Mouse (Mus musculus): ENCODE results near the gene Creg1. TPM values are rescaled to one million over a fixed set of nuclear protein-coding genes. Genes with fewer than 3 reads are reported as not detected.

The Creg1 gene
- polyA plus RNA-seq, 1 experiment from 2014 or later = 289 TPM

DNA sequence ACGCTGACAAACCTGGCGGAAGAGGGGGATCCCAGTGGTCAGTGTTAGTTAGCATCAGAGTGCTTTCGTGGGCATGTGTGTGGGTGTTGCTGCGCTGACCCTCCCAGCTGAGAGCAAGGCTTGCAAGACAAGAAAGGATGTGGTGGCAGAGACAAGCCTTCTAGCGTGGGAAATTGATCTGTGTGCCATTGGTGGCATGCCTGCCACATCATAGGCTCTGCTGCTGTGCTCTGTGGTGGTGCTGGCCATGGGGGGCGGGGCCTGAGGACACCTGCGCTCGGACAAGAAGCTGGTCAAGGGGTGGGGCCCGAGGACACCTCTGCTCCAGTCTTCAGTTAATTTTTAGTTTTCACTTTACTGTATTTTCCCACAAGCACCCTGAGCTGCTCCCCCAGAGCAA is 52.8 kb downstream of the Creg1 start:
- no peak overlapping the region for H3K27ac ChIP-seq (ENCODE audit: low read depth)
- H3K4me2 ChIP-seq (ENCODE audit: low read depth, low read length) = no peak overlapping the region
- 77% methylated on average over 9 of the region's 9 CpGs for WGBS (ENCODE audit: insufficient replicate concordance)
- TF ChIP-seq EP300 (IDR thresholded peaks at IDR 0.05; ENCODE audit: low read depth) (no peak), CTCF (IDR thresholded peaks at IDR 0.05; ENCODE audit: low read depth) (no peak)
- no peaks in the 10 kb centered on the region for H3K9me3 ChIP-seq (ENCODE audit: low read length)
- no peak for DNase-seq
- ATAC-seq = no peak
- no peak overlapping the region for H3K9ac ChIP-seq (replicated peaks)
- no peaks in the 10 kb centered on the region for H3K27me3 ChIP-seq (ENCODE audit: insufficient read depth, low read length)
- peaks cover 29% of the 10 kb centered on the region for H3K4me1 ChIP-seq (ENCODE audit: insufficient read depth)
- H3K4me3 ChIP-seq (ENCODE audit: low read depth, low read length) = no peak overlapping the region
- H3K36me3 ChIP-seq (replicated peaks; ENCODE audit: insufficient read depth, low read length) = no peaks in the 10 kb centered on the region

GRCm38 (mm10) chr1:165817264-165817663 is 53.7 kb downstream of the Creg1 start:
- H3K9me3 ChIP-seq (ENCODE audit: low read length) = no peaks in the 10 kb centered on the region
- H3K27me3 ChIP-seq (ENCODE audit: insufficient read depth, low read length) = no peaks in the 10 kb centered on the region
- ATAC-seq (peak; percentile 60), DNase-seq (peak; percentile 41)
- H3K4me1 ChIP-seq (ENCODE audit: insufficient read depth) = peaks cover 29% of the 10 kb centered on the region
- no peak for TF ChIP-seq EP300 (IDR thresholded peaks at IDR 0.05; ENCODE audit: low read depth)
- no peak for TF ChIP-seq CTCF (IDR thresholded peaks at IDR 0.05; ENCODE audit: low read depth)
- H3K27ac ChIP-seq (ENCODE audit: low read depth) = no peak overlapping the region
- H3K4me3 ChIP-seq (ENCODE audit: low read depth, low read length) = no peak overlapping the region
- no peaks in the 10 kb centered on the region for H3K36me3 ChIP-seq (replicated peaks; ENCODE audit: insufficient read depth, low read length)
- H3K9ac ChIP-seq (replicated peaks) = no peak overlapping the region
- no peak overlapping the region for H3K4me2 ChIP-seq (ENCODE audit: low read depth, low read length)
- 46% methylated on average over 9 of the region's 9 CpGs for WGBS (ENCODE audit: insufficient replicate concordance)

GRCm38 (mm10) chr1:165818145-165818860 is 54.8 kb downstream of the Creg1 start:
- H3K9ac ChIP-seq (replicated peaks) = no peak overlapping the region
- H3K27me3 ChIP-seq (ENCODE audit: insufficient read depth, low read length) = no peaks in the 10 kb centered on the region
- peak; percentile 90 for TF ChIP-seq EP300 (IDR thresholded peaks at IDR 0.05; ENCODE audit: low read depth)
- TF ChIP-seq CTCF (IDR thresholded peaks at IDR 0.05; ENCODE audit: low read depth) = 0 out of 2 replicates have a peak, but pooled peaks have one; percentile 8
- peaks cover 29% of the 10 kb centered on the region for H3K4me1 ChIP-seq (ENCODE audit: insufficient read depth)
- DNase-seq (peak; percentile 54), ATAC-seq (peak; percentile 95)
- peak overlapping the region; percentile 34 for H3K4me2 ChIP-seq (ENCODE audit: low read depth, low read length)
- H3K9me3 ChIP-seq (ENCODE audit: low read length) = no peaks in the 10 kb centered on the region
- no peaks in the 10 kb centered on the region for H3K36me3 ChIP-seq (replicated peaks; ENCODE audit: insufficient read depth, low read length)
- H3K27ac ChIP-seq (ENCODE audit: low read depth) = 0 out of 2 replicates have a peak overlapping the region, but pooled peaks have one; percentile 1
- 48% methylated on average over 8 of the region's 8 CpGs for WGBS (ENCODE audit: insufficient replicate concordance)
- H3K4me3 ChIP-seq (ENCODE audit: low read depth, low read length) = no peak overlapping the region

- H3K27ac ChIP-seq (ENCODE audit: low read depth) = no peak overlapping the region
- no peaks in the 10 kb centered on the region for H3K27me3 ChIP-seq (ENCODE audit: insufficient read depth, low read length)
- peaks cover 29% of the 10 kb centered on the region for H3K4me1 ChIP-seq (ENCODE audit: insufficient read depth)
- H3K9ac ChIP-seq (replicated peaks) = no peak overlapping the region
- no peak for TF ChIP-seq CTCF (IDR thresholded peaks at IDR 0.05; ENCODE audit: low read depth)
- TF ChIP-seq EP300 (IDR thresholded peaks at IDR 0.05; ENCODE audit: low read depth) = no peak
- ATAC-seq = no peak
- no peak overlapping the region for H3K4me3 ChIP-seq (ENCODE audit: low read depth, low read length)
- DNase-seq = no peak
- H3K9me3 ChIP-seq (ENCODE audit: low read length) = no peaks in the 10 kb centered on the region
- no peaks in the 10 kb centered on the region for H3K36me3 ChIP-seq (replicated peaks; ENCODE audit: insufficient read depth, low read length)
- 62% methylated on average over 4 of the region's 4 CpGs for WGBS (ENCODE audit: insufficient replicate concordance)
- H3K4me2 ChIP-seq (ENCODE audit: low read depth, low read length) = no peak overlapping the region
Measured at GRCm38 (mm10) chr1:165819147-165819546, 55.6 kb downstream of the Creg1 start.

DNA sequence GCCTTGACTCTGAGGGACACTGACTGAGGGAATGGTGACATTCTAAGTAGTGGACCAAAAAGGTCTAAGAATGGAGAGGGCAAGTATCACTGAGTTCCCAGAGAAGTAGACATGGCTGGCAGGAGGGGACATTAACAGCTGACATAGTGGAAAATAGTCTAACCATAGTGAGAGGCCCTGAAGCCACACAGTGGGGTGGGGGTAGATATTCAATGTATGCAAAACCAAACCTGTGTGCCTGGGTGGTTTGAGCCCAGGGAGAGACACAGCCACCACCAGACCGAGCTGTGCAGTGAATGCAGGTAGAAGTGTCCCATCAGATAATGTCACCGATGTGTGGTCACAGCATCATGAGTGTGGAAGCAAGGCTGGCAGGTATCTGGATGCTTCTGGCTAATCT is 58.5 kb downstream of the Creg1 start:
- Histone ChIP-seq H3K9me3 (ENCODE audit: low read length) (no peaks in the 10 kb centered on the region), H3K4me3 (ENCODE audit: low read depth, low read length) (no peak overlapping the region), H3K4me2 (ENCODE audit: low read depth, low read length) (no peak overlapping the region), H3K9ac (replicated peaks) (no peak overlapping the region), H3K27ac (ENCODE audit: low read depth) (no peak overlapping the region), H3K36me3 (replicated peaks; ENCODE audit: insufficient read depth, low read length) (no peaks in the 10 kb centered on the region), H3K4me1 (ENCODE audit: insufficient read depth) (peaks cover 24% of the 10 kb centered on the region), H3K27me3 (ENCODE audit: insufficient read depth, low read length) (no peaks in the 10 kb centered on the region)
- ATAC-seq (no peak), DNase-seq (no peak)
- WGBS (ENCODE audit: insufficient replicate concordance) = 82% methylated on average over 2 of the region's 2 CpGs
- TF ChIP-seq EP300 (IDR thresholded peaks at IDR 0.05; ENCODE audit: low read depth) (no peak), CTCF (IDR thresholded peaks at IDR 0.05; ENCODE audit: low read depth) (no peak)

Other genes with a start within 250 kb of the Creg1 start
- 26.6 and 33.4 TPM in 2 replicates for gene Mpzl1, start 129.2 kb upstream of the Creg1 start, polyA plus RNA-seq (2015; fragmentation: Nextera tagmentation; extraction: Ambion mirVana)
- gene Rcsd1, start 54.0 kb upstream of the Creg1 start, polyA plus RNA-seq (2015; fragmentation: Nextera tagmentation; extraction: Ambion mirVana) = 14.6 and 15.0 TPM in 2 replicates
- gene Cd247, start 24.9 kb downstream of the Creg1 start, polyA plus RNA-seq (2015; fragmentation: Nextera tagmentation; extraction: Ambion mirVana) = 0.13 and 0.43 TPM in 2 replicates
- gene Pou2f1, start 238.9 kb downstream of the Creg1 start, polyA plus RNA-seq (2015; fragmentation: Nextera tagmentation; extraction: Ambion mirVana) = 3.3 and 3.4 TPM in 2 replicates